Mouse (Mus musculus): ENCODE results near the gene Zfp142. TPM values are rescaled to one million over a fixed set of nuclear protein-coding genes. Genes with fewer than 3 reads are reported as not detected.

Gene Zfp142
- total RNA-seq (2012; rRNA removed) (6.0 and 7.8 TPM in 2 replicates), total RNA-seq (2014; rRNA removed) (2.5 and 2.8 TPM in 2 replicates), polyA plus RNA-seq (2012; ENCODE audit: insufficient read length, low read depth) (14.1 and 15.1 TPM in 2 replicates)

- H3K4me3 ChIP-seq (replicated peaks in 1 of 3; ENCODE audit: low read depth in 2 of 3, low read length in 2 of 3, poor library complexity in 1 of 3) = peak within 1 kb of the TSS; percentile 84 to 89 (median 87)
- H3K4me1 ChIP-seq (ENCODE audit: control insufficient read depth in 1 of 2, insufficient read depth in 2 of 2) = peaks cover 5 to 41% of the 10 kb centered on the region in 2 experiments
- peaks cover 30 to 57% of the 10 kb centered on the region in 2 experiments for H3K36me3 ChIP-seq (replicated peaks in 1 of 2; ENCODE audit: control insufficient read depth in 1 of 2, insufficient read depth in 1 of 2, low read length in 1 of 2)
- no peaks in the 10 kb centered on the region for H3K27me3 ChIP-seq (replicated peaks)
- peak within 1 kb of the TSS; percentile 1; the same call in 1 of the 2 replicates for H3K27ac ChIP-seq (ENCODE audit: insufficient read depth, low read depth)
- H3K9ac ChIP-seq (ENCODE audit: insufficient read depth, low read depth) = peak within 1 kb of the TSS; percentile 87
- in situ Hi-C loops (cut with MboI; ENCODE audit: low pct_ligation_motif_present, low pct_unique_long_range_greater_than_20kb, low sequenced_read_pairs) (no loop called here), dilution Hi-C loops (cut with MboI; ENCODE audit: extremely low pct_ligation_motif_present, extremely low pct_unique_long_range_greater_than_20kb, low sequenced_read_pairs) (no loop called here)
- TF ChIP-seq PAX5 (IDR thresholded peaks at IDR 0.05; ENCODE audit: low read length) (no peak), HCFC1 (IDR thresholded peaks at IDR 0.05; ENCODE audit: low read depth, low read length) (peak; percentile 94), NELFE (IDR thresholded peaks at IDR 0.05; ENCODE audit: low read depth, low read length) (peak; percentile 70), ETS1 (conservative IDR thresholded peaks at IDR 0.05; ENCODE audit: low read depth, low read length) (peak; percentile 45; the same call in 1 of the 2 replicates), CTCF (conservative IDR thresholded peaks at IDR 0.05 in 1 of 2, IDR thresholded peaks at IDR 0.05 in 1 of 2; ENCODE audit: low read depth in 2 of 2, low read length in 2 of 2) (no peak), MEF2A (IDR thresholded peaks at IDR 0.05; ENCODE audit: borderline replicate concordance, low read depth, low read length) (no peak; the same call in none of the 2 replicates), JUND (conservative IDR thresholded peaks at IDR 0.05; ENCODE audit: low read depth, low read length) (no peak), EP300 (IDR thresholded peaks at IDR 0.05; ENCODE audit: low read length) (no peak), POLR2A (IDR thresholded peaks at IDR 0.05; ENCODE audit: low read depth, low read length) (peak; percentile 74), RCOR1 (conservative IDR thresholded peaks at IDR 0.05; ENCODE audit: low read depth, low read length) (0 out of 2 replicates have a peak, but pooled peaks have one; percentile 46), E2F4 (IDR thresholded peaks at IDR 0.05; ENCODE audit: insufficient replicate concordance, low read depth, low read length) (no peak), MAFK (IDR thresholded peaks at IDR 0.05; ENCODE audit: insufficient replicate concordance, low read length) (no peak), TCF12 (IDR thresholded peaks at IDR 0.05; ENCODE audit: low read depth, low read length) (peak; percentile 74), CHD1 (IDR thresholded peaks at IDR 0.05; ENCODE audit: low read depth, low read length) (no peak), POLR2AphosphoS2 (IDR thresholded peaks at IDR 0.05; ENCODE audit: low read depth, low read length) (peak; percentile 81; the same call in 1 of the 2 replicates), NRF1 (IDR thresholded peaks at IDR 0.05; ENCODE audit: low read depth, low read length) (0 out of 2 replicates have a peak, but pooled peaks have one; percentile 40), SIN3A (IDR thresholded peaks at IDR 0.05; ENCODE audit: low read length) (peak; percentile 97), RAD21 (IDR thresholded peaks at IDR 0.05; ENCODE audit: low read depth, low read length) (no peak), ELF1 (IDR thresholded peaks at IDR 0.05; ENCODE audit: low read depth, low read length) (peak; percentile 85), USF2 (conservative IDR thresholded peaks at IDR 0.05; ENCODE audit: low read depth, low read length) (no peak), KAT2A (IDR thresholded peaks at IDR 0.05; ENCODE audit: insufficient replicate concordance, low read length) (peak; percentile 87; the same call in 1 of the 2 replicates), SMC3 (IDR thresholded peaks at IDR 0.05; ENCODE audit: low read depth, low read length) (no peak; the same call in 1 of the 2 replicates), ZMIZ1 (IDR thresholded peaks at IDR 0.05; ENCODE audit: low read depth, low read length) (peak; percentile 83; the same call in 1 of the 2 replicates), BHLHE40 (IDR thresholded peaks at IDR 0.05; ENCODE audit: low read depth, low read length) (peak; percentile 30; the same call in 1 of the 2 replicates), GABPA (IDR thresholded peaks at IDR 0.05; ENCODE audit: insufficient replicate concordance, low read depth, low read length) (peak; percentile 59; the same call in 1 of the 2 replicates), MAZ (IDR thresholded peaks at IDR 0.05; ENCODE audit: low read depth, low read length) (peak; percentile 69), ZNF384 (IDR thresholded peaks at IDR 0.05; ENCODE audit: low read depth, low read length) (no peak), ZKSCAN1 (IDR thresholded peaks at IDR 0.05; ENCODE audit: borderline replicate concordance, low read depth, low read length) (no peak), IRF4 (IDR thresholded peaks at IDR 0.05; ENCODE audit: low read depth, low read length) (no peak; the same call in none of the 2 replicates), UBTF (IDR thresholded peaks at IDR 0.05; ENCODE audit: low read depth, low read length) (no peak), JUN (IDR thresholded peaks at IDR 0.05; ENCODE audit: insufficient read depth, low read depth, low read length) (no peak), MAX (IDR thresholded peaks at IDR 0.05; ENCODE audit: low read length) (peak; percentile 74; the same call in 1 of the 2 replicates), CHD2 (IDR thresholded peaks at IDR 0.05; ENCODE audit: low read length) (no peak), TBP (conservative IDR thresholded peaks at IDR 0.05; ENCODE audit: low read depth, low read length) (peak; percentile 59; the same call in 1 of the 2 replicates), ZC3H11A (IDR thresholded peaks at IDR 0.05; ENCODE audit: low read depth, low read length) (no peak), MYC (IDR thresholded peaks at IDR 0.05; ENCODE audit: low read depth, low read length) (no peak), USF1 (IDR thresholded peaks at IDR 0.05; ENCODE audit: low read depth, low read length) (no peak), MXI1 (IDR thresholded peaks at IDR 0.05; ENCODE audit: low read depth, low read length) (peak; percentile 91)
- H3K9me3 ChIP-seq (replicated peaks; ENCODE audit: low read length) = no peaks in the 10 kb centered on the region
- peaks cover 40% of the 10 kb centered on the region for H3K79me2 ChIP-seq (replicated peaks; ENCODE audit: control insufficient read depth, extremely low read depth, insufficient read depth, poor library complexity, severe bottlenecking)
- H3K4me2 ChIP-seq (ENCODE audit: insufficient read depth, low read depth, poor library complexity, severe bottlenecking) = peak within 1 kb of the TSS; percentile 96
- peak; percentile 98 for DNase-seq (ENCODE audit: extremely low read depth)
These were observed at the start of gene Zfp142, which contains the start of gene Bcs1l for GRCm38 (mm10) chr1:74587773-74588445. Gene Zfp142 (minus strand): TSS chr1:74588246. Gene Bcs1l (plus strand): TSS chr1:74588289.
